Mouse (Mus musculus): Measurements from ENCODE around the gene Ffar2.
A peak's percentile ranks its signal among the peaks of the same experiment; 100 is the strongest.
"Not testable (repeated sequence)": the region's sequence is repeated elsewhere in the genome, so short reads cannot be mapped to it uniquely, and the experiment has no call there.

Ffar2 gene

DNA sequence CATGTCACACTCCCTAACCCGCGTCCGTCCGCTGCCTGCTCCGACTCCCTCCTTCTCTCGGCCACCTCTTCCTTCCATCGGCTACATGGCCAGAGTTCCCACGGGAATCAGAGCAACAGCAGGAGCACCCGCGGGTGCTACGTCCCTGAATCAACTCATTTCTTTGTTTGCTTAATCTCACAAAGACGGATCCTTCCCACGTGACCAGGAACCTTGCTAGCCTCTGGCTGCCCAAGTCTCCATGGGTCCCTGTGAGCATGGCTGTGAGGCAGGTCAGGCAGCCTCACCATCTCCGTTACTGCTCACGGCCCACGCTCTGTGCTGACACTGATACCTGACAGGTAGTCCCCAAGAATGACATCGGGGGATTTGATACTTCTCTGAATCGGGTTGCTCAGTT is at the start of gene Ffar2:
TSS of gene Ffar2 (minus strand) at position 101 of the 400 bp plus-strand sequence.
- no peak for DNase-seq (ENCODE audit: low spot score)

DNA sequence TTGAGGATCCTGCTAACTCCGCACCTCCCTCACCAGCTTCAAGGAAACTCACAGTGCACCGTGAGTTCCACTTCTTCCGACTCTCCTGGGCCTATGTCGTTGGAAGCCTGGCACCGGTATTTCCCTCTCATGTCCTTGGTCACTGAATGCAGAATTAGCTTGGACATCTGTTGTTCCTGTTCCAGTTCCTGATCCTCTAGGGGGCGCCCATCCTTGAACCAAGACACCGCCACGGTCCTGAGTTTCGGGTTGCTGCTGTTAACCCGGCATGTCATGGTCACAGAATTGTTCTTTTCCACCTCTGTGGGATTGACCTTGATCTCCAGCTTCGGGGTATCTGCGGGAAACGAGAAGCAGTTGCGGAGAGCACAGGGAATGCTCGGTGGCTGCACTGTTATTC is 49.5 kb upstream of the Ffar2 start:
- peak; percentile 76 for DNase-seq (ENCODE audit: low spot score)

DNA sequence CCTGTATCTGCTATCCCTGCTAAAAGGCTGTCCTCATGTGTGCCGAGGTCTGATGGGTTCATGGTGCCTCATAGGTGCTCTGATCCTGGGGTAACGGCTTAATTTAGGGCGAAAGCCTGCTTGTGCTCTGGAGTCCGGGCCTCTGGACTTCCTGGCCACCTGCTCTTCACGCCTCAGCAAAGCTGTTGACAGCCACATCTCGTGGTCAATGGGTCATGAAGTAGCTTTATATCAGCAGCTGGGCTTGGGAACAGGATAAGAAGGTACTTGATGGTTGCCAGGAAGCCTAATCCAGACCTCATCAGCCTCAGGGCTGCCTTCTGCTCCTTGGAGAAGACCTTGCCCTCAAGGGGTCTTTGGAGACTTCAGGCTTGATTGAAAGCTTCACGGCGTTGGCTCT is 39.8 kb upstream of the Ffar2 start:
- no peak for DNase-seq (ENCODE audit: low spot score)

DNA sequence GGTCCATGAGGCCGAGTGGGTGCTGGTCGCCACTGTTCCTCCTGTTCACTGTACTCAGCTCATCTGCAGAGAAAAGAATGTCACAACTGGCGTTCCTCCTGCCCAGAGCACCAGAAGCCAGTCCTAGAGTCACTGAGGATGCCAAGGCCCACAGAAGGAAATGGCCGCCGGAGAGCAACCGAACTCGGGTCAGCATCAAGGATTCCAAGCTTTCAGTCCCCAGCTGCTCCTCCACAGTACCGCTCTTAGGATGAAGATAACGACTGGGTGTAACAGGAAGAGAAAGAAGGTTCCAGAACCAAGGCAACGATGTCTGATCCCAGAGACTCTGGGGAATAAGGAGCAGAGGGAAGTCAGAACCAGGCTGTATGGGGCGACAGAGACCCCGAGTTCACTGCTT is 37.9 kb upstream of the Ffar2 start, which contains the start of gene Ffar1:
TSS of gene Ffar1 (minus strand) at position 101 of the 400 bp plus-strand sequence.
- DNase-seq (ENCODE audit: low spot score), result no peak

DNA sequence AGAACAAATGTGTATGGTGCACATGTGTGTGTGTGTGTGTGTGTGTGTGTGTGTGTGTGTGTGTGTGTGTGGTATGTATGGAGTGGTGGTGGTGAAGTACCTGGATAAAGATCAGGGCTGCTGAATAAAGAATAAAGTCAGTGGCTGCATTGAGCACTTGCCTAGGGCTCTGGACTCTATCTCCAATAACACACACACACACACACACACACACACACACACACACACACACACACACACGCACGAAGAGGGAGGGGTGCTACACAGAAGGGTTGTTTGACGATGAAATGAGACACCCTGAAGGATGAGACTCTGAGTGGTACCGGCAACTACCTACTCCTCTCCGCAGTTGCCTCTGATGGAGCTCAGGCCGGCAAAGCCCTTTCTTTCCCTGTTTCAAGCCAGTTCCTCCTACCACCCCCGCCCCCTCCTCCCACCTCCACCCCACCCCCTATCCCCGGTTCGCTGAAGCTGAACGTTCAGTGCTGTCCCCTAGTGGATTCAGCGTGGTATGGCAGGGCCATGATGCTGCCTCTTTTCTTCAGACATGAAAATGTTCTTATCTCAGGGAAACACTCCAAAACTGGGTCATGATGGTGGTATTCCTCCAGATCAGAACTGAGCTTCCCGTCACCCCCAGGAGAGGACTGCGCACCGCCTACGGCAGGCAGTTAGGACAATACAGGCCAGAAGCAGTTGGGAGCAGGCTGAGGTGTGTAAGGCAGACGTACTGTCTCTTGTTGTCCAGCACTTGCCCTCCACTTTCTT is 36.2 kb upstream of the Ffar2 start:
- peak; percentile 39 for DNase-seq (ENCODE audit: low spot score)

DNA sequence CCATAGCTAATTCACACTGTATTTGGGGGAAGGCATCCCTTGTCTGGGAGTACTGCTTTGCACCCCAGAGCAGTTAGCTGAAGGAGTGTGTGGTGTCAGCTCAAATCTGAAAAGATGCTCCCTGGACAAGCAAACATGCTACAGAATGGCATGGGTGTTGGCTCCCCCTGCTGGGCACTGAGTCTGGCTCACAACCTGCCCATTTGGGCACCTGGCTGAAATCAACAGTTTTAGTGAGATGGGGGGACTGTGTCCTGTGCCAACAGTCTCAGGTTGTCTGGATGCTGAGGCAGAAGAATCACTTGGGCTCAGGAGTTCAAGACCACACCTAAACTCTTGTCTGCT is 35.7 kb upstream of the Ffar2 start:
- DNase-seq (ENCODE audit: low spot score), result peak; percentile 78

DNA sequence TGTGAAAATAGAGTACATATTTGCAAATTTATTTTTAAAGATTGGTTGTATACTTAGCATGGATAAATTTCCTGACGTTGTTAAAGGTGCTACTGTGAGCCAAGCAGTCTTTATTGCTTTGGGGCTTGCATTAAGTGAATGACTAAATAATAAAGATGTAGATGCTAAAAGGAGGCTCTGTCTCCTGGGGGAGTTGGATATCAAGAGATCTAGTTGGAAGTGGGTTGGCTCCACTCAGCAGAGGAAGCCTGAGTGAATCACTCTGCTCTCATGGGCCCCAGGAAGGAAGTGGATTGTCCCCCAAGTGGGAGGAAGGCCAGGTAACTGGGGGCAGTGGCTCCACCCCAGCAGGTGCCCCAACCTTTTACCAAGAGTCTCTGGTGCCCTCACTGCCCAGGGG is 34.2 kb upstream of the Ffar2 start:
- DNase-seq (ENCODE audit: low spot score), result no peak

DNA sequence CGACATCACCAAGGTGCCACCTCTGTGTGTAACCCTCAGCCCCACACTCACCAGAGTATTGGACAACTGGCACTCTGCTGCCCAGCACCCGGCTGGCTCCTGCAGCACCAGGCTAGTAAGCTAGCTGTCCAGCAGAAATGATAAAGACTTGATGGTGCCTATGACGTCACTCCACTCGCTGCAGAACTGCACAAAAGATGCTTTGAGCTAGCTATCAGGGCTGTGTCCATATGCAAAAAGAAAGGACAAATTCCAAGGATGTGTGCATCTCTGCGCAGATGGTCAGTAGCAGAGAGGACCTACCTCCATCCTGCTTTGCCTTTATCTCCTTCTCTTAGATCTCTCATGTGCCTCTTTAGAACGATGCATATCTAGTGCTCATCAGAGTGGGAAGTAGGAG is 32.5 kb upstream of the Ffar2 start, which contains the start of gene Ffar3:
TSS of gene Ffar3 (minus strand) at position 101 of the 400 bp plus-strand sequence.
- no peak for DNase-seq (ENCODE audit: low spot score)

DNA sequence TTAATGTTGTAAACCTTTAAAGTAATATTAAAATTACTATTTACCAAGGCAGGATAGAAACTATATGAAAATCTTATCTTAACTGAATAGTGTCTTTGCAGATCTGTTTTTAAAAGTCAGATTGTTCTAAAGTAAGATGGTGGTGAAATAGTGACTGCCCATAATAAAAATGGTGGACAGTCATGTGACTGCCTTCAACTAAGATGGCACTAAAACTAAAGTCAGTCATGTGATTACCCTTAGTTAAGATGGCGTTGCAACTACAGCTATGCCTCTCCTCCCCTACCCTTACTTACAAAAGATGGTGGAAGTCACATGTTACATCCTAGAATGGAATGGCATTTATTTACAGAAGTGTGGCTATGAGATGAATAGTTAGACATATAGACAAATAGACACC is 27.8 kb upstream of the Ffar2 start:
- no peak for DNase-seq (ENCODE audit: low spot score)

DNA sequence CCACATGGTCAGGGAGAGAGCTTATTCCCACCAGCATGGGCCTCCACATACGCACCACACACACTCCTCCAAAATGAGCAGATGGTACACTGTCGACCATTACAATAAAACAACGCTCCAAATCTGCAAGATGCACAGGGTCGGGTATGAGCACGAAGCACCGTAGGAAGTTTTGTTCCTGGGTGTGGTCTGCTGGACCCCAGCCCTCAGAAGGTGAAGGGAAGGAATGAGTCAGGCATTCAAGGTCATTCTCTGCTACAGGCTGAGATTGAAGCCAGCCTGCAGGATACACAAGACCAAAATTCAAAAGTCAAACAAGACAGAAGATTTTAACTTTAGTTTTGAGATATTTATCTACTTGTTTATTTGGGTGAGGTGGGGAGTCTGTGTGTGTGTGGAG is 24.4 kb upstream of the Ffar2 start:
- no peak for DNase-seq (ENCODE audit: low spot score)

DNA sequence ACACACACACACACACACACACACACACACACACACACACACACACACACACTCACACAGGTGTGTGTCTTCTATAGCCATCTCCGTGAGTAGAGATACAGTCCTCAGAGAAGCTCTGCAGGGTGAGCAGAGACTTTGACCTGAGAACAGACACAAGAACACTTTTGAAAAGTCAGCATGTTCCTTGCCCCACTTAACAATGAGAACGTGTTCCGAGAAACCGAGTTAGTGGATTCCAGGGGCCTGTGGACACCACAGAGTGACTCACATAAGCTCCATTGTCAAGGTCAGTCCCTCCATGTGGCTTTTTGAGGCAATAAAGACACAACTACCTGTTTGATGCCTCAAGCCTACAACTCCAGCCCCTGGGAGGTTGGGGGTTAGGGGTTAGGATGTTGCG is 23.8 kb upstream of the Ffar2 start:
- no peak for DNase-seq (ENCODE audit: low spot score)

DNA sequence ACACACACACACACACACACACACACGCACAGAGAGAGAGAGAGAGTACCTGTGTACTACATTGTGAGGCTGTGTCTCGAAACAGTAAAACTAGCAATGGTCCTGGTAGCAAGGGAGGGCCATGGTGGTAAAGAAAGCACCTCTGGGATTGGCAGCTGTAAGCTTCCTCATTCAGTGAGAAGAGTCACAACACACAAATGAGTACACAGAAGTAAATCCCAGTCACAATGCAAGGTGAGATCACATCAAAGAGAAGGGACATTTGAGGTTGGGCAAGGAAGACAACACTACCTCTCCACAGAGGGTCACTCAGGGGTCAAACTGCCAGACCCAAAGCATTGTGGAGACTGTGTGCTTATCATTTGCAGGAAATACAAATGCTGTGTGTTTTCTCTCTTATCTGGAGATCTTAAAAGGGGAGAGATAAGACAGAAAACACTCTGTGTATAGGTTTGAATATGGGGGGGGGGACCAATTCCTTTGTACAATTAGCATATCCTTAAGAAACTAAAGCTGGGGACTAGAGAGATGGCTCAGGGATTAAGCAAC is 23.0 kb upstream of the Ffar2 start:
- no peak for DNase-seq (ENCODE audit: low spot score)

DNA sequence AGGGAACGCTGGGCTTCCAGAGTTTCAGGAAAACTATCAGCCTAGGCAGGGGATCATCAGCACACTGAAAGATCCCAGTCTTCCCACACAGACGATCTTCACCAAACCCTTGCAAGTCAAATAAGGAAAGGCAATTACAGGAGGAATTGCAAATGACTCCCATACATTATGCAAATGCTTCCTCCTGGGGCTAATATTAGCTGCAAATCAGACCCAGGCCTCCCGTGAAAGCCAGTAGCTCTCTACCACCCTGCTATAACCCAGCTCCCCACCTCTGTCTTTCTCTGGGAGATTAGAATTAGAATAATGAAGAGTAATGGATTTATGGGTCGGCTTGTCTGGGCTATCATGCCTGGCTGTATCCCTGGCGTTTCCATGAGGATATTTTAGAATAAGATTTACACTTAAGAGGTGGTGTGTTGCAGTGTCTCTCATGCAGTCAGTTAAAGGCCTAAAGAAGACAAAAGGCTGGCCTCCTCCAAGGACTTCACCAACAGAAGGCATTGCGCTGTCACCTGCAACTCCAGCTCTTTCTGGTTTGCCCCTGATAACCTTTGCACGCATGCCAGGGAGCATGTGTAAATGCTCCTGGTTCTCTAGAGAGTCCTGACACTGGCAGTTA is 21.2 kb upstream of the Ffar2 start:
- no peak for DNase-seq (ENCODE audit: low spot score)

DNA sequence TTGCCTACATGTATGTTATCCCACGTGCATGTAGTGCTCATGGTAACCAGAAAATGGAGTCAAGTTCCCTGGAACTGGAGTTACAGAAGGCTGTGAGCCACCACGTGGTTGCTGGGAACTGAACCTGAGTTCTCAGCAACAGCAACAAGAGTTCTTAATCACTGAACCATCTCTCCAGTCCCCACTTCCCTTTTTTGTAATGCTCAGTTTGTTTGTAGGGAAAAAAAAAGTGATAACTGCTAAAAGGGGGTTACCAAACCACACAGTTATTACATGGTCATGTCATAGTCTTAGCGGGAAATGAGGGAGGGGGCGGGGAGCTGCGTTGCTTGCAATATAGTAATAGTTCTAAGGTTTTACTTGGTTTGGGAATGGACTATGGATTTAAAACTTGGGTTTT is 18.5 kb upstream of the Ffar2 start:
- peak; percentile 14 for DNase-seq (ENCODE audit: low spot score)

DNA sequence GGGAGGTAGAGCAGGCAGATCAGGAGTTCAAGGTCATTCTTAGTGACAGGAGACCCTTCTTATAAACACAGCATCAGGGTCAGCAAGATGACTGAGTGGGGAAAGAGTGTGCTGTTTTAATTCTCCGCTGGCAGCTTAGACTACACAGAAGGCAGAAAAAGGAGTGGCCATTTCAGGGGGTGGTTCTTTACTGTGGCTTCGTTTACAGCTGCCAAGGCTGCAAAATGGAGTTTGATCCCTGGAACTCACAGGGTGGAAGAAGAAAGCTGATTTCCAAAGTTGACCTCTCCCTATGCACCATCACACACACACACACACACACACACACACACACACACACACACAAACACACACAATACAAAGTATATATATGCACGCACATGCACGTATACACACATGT is 17.8 kb upstream of the Ffar2 start:
- no peak for DNase-seq (ENCODE audit: low spot score)

DNA sequence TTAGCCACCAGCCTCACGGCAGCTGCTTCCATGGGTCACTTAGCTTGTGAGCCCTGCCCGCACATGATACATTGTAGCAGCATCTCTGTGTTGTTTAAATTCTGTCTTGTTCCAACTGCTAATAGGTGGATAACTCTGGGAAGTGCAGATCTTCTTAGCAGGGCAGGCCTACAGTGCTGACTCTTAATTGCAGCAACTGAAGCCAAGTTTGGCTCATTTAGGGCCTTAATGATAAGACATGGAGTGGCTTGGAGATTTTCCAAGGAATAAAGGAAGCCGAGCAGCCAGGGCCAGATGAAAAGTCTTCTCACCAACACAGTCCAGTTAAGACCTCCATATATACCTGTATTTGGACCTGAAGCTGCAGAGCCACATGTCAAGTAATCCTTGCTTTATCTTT is 16.7 kb upstream of the Ffar2 start:
- DNase-seq (ENCODE audit: low spot score), result no peak

DNA sequence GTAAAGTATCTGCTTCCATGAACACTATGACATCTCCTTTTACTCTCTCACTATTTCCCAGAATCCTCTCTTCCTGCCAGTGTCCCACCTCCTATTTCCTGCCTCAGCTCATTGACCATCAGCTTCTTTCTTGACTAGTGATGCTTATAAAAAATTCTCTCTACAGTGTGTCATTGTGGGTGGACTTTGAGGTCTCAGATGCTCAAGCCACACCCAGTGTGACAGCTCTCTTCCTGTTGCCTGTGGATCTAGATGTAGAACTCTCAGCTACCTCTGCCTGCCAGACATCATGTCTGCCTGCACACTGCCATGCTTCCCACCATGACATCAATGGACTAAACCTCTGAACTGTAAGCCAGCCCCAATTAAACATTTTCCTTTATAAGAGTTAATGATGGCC is 13.7 kb upstream of the Ffar2 start:
- no peak for DNase-seq (ENCODE audit: low spot score)

DNA sequence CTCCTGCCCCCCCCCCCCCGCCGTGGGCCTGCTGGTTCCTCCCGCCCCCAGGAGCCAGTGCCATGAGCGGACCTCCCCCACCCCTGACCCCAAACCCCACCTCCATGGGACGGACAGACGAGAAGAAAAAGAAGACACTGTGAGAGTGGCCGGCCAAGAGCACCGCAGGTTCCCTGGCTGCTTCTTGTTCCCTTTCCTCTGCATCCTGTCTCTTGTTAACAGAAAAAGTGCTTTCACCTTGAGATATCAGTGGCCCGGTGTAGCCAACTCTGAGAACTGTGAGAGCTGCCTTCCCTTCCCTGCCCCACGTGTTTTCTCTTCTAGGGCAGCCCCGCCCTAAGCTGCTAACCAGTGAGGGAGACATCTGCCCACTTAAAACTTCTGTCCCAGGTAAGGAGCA is 9.1 kb upstream of the Ffar2 start:
- not testable (repeated sequence) for DNase-seq (ENCODE audit: low spot score)

DNA sequence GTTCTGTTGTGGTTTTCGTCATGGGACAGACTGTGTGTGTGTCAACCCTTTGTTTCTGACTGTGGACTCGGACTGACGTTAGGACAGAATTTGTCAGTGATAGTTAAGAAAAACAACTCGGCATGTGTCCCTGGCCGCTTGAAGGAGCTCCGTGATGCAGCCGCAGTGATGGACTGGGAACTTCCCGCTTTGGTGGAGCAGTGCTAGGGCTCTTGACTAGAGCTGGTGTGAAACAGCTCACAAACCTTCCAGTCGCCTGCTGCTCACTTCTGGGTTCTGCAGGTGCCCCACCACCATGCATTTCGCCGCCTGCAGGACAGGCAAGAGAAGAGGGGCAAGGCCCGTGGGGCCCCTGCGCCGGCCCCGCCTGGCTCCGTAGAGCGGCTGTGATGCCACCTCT is 8.7 kb upstream of the Ffar2 start:
- no peak for DNase-seq (ENCODE audit: low spot score)

DNA sequence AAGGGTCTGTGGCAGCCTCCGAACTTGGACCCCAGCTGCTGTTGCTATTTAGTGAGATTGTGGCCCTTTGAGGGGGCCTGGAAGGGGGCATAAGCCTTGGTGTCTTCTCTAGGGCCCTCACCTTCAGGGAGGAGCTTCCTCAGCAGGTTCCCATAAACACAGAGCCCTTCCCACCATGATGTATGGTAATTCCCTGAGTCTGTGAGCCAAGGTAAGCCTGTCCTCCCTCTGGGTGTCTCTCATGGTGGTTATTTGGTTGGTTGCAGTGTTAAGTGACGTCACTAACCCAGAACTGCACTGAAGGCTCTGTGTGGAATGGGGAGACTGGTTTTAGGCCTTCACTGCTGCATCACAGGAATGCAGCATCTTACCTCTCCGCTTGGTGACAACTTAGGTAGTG is 5.9 kb upstream of the Ffar2 start:
- no peak for DNase-seq (ENCODE audit: low spot score)

DNA sequence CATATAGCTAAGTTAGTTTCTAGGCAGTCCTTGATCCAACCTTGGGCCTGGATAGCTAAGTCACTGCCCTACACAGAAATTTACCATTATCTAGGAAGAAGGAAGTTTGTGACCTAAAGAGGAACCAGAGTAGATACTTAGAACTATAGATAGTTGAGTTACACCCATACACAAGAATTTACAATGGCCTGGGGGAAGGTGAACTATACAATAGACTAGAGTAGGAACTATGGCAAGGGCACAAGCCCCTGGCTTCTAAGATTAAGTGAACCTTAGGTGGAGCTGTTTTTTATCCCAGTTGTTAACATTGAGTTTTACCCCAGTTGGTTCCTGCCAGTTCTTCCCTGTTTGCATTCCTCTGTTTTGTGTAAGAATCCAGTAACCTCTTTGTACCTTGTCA is 5.3 kb upstream of the Ffar2 start:
- not testable (repeated sequence) for DNase-seq (ENCODE audit: low spot score)

DNA sequence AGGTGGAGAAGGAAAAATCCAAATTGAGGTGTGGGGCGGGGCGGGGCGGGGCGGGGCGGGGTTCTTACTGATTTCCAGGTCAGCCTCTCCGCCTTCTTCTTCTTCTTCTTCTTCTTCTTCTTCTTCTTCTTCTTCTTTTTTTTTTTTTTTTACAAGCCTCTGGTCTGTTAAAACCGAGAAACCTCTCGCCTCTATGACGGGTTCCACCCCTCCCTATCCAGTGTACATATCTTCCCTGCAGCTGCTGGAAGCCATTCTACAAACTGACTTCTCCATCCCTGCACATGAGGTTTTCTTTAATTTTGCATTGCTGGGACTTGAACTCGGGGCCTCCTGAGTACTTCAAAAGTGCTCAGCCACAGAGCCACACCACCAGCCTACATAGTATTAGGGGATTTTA is 3.1 kb upstream of the Ffar2 start:
- DNase-seq (ENCODE audit: low spot score), result no peak

DNA sequence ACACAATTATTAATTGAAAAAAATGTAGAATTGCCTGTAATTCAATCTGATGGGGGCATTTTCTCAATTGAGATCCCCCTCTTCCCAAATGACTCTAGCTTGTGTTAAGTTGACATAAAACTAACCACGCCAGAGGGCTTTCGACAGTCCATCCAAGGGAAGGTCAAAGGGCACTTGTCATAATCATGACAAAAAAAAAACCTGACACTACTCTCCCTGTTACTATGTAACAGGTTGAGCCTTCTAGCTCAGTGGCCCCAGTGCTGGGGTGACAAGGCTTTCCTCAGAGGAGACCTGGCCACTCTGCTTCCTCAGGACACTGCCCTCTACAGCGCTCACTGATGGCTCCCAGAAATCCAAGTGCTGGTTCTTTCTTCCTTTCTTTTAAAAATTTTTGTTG is 731 bp upstream of the Ffar2 start:
- DNase-seq (ENCODE audit: low spot score), result no peak

DNA sequence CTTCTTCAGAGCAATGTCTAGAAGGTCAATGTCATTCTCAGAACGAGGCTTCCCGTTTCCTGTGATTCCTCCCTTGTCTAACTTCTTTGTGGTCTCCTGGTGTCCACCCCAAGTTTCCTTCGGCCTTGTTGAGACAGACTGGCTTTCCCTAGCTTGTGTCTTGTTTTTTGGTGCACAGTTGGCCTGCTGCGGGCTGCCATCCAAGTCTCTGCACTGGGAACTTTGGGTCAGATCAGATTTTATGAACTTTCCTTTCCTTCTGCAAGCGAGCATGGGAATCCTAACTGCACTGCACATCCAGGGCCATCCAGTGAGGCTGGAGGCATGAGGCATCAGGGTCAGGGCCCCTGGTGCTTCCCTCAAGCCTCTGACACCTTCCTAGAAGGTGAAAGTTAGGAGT is 2.0 kb downstream of the Ffar2 start:
- DNase-seq (ENCODE audit: low spot score), result no peak

Measured in lung, postnatal 25 days (tissue).